Mouse (Mus musculus) intestine, embryonic 14.5 days (tissue): ENCODE data around the gene Pon1. TPM values are rescaled to one million over a fixed set of nuclear protein-coding genes. Genes with fewer than 3 reads are reported as not detected.
A peak's percentile ranks its signal among the peaks of the same experiment; 100 is the strongest.

Source experiments
- ATAC-seq: fragments of 200-750 bp; cut with Nextera tagmentation; replicated peaks from 2 replicates; pipeline ENCODE4 v1.8.0; 2017; ENCODE audit warnings: low read depth, moderate number of reproducible peaks, moderate TSS enrichment, moderate library complexity; ENCODE audit not compliant: low FRiP score, low TSS enrichment
- DNase-seq: peaks from one replicate; pipeline ENCODE4 v3.0.0-alpha.2; 2018; ENCODE audit warnings: low spot score
- H3K27ac ChIP-seq: fragments of 300-500 bp; sonication (generic); 2 replicates; pipeline ENCODE4 v1.5.1; 2014; ENCODE audit warnings: low read depth, mild to moderate bottlenecking, control low read depth
- H3K27me3 ChIP-seq: fragments of 300-500 bp; sonication (generic); replicated peaks from 2 replicates; pipeline ENCODE4 v1.6.1; 2014; ENCODE audit warnings: low read length, control low read depth; ENCODE audit not compliant: control insufficient read depth, insufficient read depth
- H3K36me3 ChIP-seq: fragments of 300-500 bp; sonication (generic); 2 replicates; pipeline ENCODE4 v1.6.1; 2014; ENCODE audit warnings: low read length, control low read depth; ENCODE audit not compliant: control insufficient read depth, insufficient read depth
- H3K4me1 ChIP-seq: fragments of 300-500 bp; sonication (generic); replicated peaks from 2 replicates; pipeline ENCODE4 v1.6.1; 2014; ENCODE audit warnings: low read length, control low read depth, mixed read lengths; ENCODE audit not compliant: control insufficient read depth, insufficient read depth
- H3K4me2 ChIP-seq: fragments of 300-500 bp; sonication (generic); 2 replicates; pipeline ENCODE4 v1.6.1; 2014; ENCODE audit warnings: low read length
- H3K4me3 ChIP-seq: fragments of 300-500 bp; sonication (generic); 2 replicates; pipeline ENCODE4 v1.5.1; 2014; ENCODE audit warnings: low read depth, low read length, control low read depth, mixed read lengths
- H3K9ac ChIP-seq: fragments of 300-500 bp; sonication (generic); 2 replicates; pipeline ENCODE4 v1.6.1; 2014; ENCODE audit warnings: mild to moderate bottlenecking, low read length
- H3K9me3 ChIP-seq: fragments of 300-500 bp; sonication (generic); 2 replicates; pipeline ENCODE4 v1.6.1; 2016; ENCODE audit warnings: low read length, control low read depth; ENCODE audit not compliant: control insufficient read depth
- WGBS: fragments of 180-500 bp; shearing (Covaris S2); extraction: QIAGEN DNeasy Blood & Tissue Kit; methylation state at CpG from one replicate; pipeline ENCODE4 v1.1.7; 2014; 5-methylcytosine and 5-hydroxymethylcytosine counted together
- polyA plus RNA-seq: library from polyadenylated mRNA; unstranded; fragments of >200 nt; fragmentation: Nextera tagmentation; extraction: Ambion mirVana; gene quantifications from 2 replicates; pipeline ENCODE4 v1.2.1, GENCODE M21; 2014

Gene Pon1
- polyA plus RNA-seq, 1 experiment from 2014 or later = not detected

DNA sequence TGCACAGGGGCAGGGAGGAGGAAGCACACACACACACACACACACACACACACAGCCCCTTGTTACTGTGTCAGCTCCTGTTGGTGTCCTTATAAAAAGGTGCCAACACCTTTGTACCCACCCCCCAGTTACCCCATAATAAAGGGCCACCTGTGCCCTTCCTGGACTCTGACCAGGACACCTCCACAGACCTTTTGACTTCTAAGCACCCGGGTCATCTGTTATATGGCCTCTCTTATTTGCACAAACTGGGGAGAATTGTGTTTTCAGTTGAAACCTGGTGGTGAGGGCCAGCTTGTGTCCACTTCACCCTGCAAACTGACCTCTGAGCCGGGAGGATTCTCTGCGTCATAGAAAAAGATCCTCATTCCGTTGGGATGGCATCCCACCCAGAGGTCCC lies 22.3 kb downstream of the Pon1 start:
- Histone ChIP-seq H3K4me1 (no peaks in the 10 kb centered on the region), H3K27me3 (no peaks in the 10 kb centered on the region), H3K9me3 (no peaks in the 10 kb centered on the region), H3K4me3 (no peak overlapping the region), H3K36me3 (no peaks in the 10 kb centered on the region), H3K27ac (no peak overlapping the region), H3K9ac (no peak overlapping the region), H3K4me2 (no peak overlapping the region)
- no peak for ATAC-seq
- WGBS = 75% methylated on average over 4 of the region's 4 CpGs
- no peak for DNase-seq

DNA sequence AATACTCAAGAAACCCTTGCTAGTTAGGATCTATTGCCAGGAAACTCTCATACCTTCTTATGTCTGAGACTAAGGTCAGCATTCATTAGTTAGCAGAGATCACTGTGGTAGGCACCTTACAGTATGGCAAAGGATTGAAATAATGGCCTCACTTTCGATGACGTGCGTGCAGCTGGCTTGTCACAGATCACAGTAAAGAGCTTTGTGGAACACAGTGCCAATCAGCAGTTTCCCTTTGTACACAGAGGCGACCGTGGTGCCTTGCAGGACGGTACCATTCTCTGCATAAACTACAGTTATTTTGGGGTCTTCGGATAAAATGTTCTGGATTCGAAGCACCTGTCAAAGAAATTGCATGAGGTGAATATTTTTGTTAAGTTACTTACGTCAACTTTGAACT lies 25.6 kb downstream of the Pon1 start:
- Histone ChIP-seq H3K4me3 (no peak overlapping the region), H3K4me2 (no peak overlapping the region), H3K36me3 (no peaks in the 10 kb centered on the region), H3K27me3 (no peaks in the 10 kb centered on the region), H3K4me1 (no peaks in the 10 kb centered on the region), H3K9ac (no peak overlapping the region), H3K9me3 (no peaks in the 10 kb centered on the region), H3K27ac (no peak overlapping the region)
- DNase-seq (no peak), ATAC-seq (no peak)
- 90% methylated on average over 9 of the region's 9 CpGs for WGBS

DNA sequence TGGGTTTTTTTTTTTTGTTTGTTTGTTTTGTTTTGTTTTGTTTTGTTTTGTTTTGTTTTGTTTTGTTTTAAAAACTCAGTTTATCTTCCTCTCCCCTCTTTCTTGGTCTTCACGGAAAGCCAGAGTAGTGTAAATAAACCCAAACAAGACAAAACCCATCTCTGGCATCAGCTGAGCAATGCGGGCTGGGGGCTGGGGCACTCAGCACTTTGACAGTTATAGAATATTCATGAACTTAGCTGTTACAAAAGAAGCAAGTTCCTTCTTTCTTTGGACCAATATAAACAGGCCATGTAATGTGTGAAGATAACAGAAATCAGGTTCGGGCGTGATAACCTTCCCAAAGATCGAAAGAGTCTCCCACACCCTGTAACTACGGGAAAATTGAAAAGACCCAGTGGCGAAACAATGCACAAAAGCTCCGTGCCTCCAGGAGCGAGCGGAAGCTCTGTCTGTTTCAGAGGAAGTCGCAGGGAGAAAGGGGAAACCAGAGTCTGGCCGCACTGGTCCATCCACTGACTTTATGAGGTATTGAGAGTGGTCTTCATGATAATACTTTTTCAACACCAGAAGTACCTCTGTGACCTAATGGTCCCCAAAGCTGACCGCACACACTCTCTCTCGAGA lies 26.6 kb downstream of the Pon1 start:
- DNase-seq (no peak), ATAC-seq (no peak)
- H3K36me3 ChIP-seq = no peaks in the 10 kb centered on the region
- H3K4me3 ChIP-seq = no peak overlapping the region
- no peaks in the 10 kb centered on the region for H3K9me3 ChIP-seq
- H3K4me2 ChIP-seq = no peak overlapping the region
- 63% methylated on average over 14 of the region's 14 CpGs for WGBS
- 0 out of 2 replicates have a peak, but pooled peaks cover 5% of the 10 kb centered on the region for H3K4me1 ChIP-seq
- no peak overlapping the region for H3K27ac ChIP-seq
- H3K9ac ChIP-seq = no peak overlapping the region
- H3K27me3 ChIP-seq = no peaks in the 10 kb centered on the region

DNA sequence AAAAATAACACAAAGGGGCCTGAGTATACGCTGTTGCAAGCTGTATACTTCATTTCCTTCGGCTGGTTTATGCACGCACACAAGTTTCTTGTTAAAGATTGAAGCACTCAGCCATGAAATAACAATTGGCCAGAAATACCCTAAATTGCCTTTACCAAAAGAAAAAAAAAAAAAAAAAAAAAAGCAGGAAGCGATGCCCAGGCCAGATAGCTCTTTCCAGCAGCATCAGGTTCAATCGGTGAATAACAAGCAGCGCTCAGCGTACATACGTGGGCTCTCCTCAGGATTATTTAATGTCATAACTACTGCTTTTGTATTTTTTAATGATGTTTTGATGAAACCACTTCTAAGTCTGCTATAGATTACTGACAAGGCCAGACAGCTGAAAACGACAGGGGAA lies 28.9 kb downstream of the Pon1 start:
- H3K9ac ChIP-seq = no peak overlapping the region
- no peaks in the 10 kb centered on the region for H3K27me3 ChIP-seq
- no peak overlapping the region for H3K4me2 ChIP-seq
- WGBS = 76% methylated on average over 9 of the region's 9 CpGs
- H3K36me3 ChIP-seq = peaks cover 2% of the 10 kb centered on the region; the same call in 1 of the 2 replicates
- peak overlapping the region; percentile 7; the same call in 1 of the 2 replicates for H3K27ac ChIP-seq
- H3K4me1 ChIP-seq = 0 out of 2 replicates have a peak, but pooled peaks cover 5% of the 10 kb centered on the region
- no peaks in the 10 kb centered on the region for H3K9me3 ChIP-seq
- DNase-seq (no peak), ATAC-seq (no peak)
- H3K4me3 ChIP-seq = no peak overlapping the region

DNA sequence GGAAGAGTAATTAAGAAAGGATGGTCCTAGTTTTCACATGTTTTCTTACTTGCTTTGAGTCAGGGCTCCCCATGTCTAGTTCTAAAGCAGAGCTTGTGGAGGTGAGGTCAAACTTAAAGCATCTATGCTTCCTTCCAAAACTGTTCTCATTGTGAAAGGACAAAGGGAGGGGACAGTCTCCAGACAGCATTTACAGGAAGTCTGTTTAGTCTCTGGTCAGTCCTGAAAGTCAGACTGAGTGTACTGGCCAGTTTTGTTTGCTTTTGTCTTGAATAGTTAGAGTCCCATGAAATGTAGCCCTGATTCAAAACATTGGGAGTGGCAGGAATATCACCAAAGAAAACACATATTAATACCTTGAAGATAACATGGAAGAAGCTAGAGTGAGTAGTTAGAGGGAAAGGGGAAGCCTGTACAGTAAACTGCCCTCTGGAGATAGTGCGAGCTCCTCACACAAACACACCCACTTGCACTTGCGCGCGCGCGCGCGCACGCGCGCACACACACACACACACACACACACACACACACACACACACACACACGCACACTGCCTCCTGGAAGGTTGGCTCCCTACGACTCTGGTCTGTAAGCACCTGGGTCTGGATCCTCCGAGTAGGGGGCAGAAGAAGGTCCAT lies 30.1 kb downstream of the Pon1 start:
- no peak for ATAC-seq
- WGBS = 92% methylated on average over 14 of the region's 14 CpGs
- Histone ChIP-seq H3K4me2 (no peak overlapping the region), H3K4me1 (0 out of 2 replicates have a peak, but pooled peaks cover 5% of the 10 kb centered on the region), H3K27me3 (no peaks in the 10 kb centered on the region), H3K36me3 (peaks cover 13% of the 10 kb centered on the region; the same call in 1 of the 2 replicates), H3K9me3 (no peaks in the 10 kb centered on the region), H3K4me3 (no peak overlapping the region), H3K9ac (no peak overlapping the region), H3K27ac (no peak overlapping the region)
- no peak for DNase-seq

DNA sequence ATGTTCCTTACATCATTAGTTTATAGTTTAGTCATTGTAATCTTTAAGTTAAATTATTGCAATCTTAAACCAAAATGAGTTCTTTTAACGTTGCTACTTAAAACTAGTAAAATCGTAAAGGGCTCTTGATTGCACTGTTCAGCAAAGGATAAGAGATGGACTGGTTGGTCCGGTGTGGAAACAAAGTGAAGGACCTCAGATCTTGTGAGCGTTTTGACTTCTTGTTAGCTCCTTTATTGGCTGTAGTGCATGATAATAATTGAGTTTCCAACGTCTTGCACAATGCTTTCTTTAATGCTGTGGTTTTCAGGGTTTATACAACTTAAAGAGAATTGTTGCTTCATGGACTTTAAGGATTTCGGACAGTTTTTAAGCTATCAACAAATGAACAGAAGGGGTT lies 31.7 kb downstream of the Pon1 start:
- DNase-seq = no peak
- no peaks in the 10 kb centered on the region for H3K27me3 ChIP-seq
- peaks cover 15% of the 10 kb centered on the region; the same call in 1 of the 2 replicates for H3K36me3 ChIP-seq
- no peak for ATAC-seq
- no peak overlapping the region for H3K4me3 ChIP-seq
- H3K9ac ChIP-seq = no peak overlapping the region
- H3K4me2 ChIP-seq = no peak overlapping the region
- no peaks in the 10 kb centered on the region for H3K9me3 ChIP-seq
- WGBS = 45% methylated on average over 6 of the region's 6 CpGs
- no peak overlapping the region for H3K27ac ChIP-seq
- 0 out of 2 replicates have a peak, but pooled peaks cover 5% of the 10 kb centered on the region for H3K4me1 ChIP-seq

DNA sequence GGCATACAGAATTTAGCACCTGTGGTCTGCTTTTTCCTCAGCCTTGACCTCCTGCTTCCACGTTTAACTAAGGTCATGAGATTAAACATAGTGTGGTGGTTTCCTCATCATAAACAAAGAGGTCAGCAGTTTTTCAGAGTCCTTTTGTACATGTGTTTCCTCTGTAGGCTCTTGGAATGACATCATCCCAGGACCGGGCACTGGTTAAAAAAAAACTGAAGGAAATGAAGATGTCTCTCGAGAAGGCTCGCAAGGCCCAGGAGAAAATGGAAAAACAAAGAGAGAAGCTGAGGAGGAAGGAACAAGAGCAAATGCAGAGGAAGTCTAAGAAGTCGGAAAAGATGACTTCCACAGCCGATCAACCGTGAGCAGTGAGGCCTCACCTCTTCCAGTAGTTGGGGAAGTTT lies 34.4 kb downstream of the Pon1 start:
- H3K4me2 ChIP-seq = no peak overlapping the region
- 78% methylated on average over 7 of the region's 7 CpGs for WGBS
- H3K36me3 ChIP-seq = peaks cover 15% of the 10 kb centered on the region; the same call in 1 of the 2 replicates
- no peak overlapping the region for H3K4me3 ChIP-seq
- ATAC-seq (no peak), DNase-seq (no peak)
- 0 out of 2 replicates have a peak, but pooled peaks cover 5% of the 10 kb centered on the region for H3K4me1 ChIP-seq
- H3K27me3 ChIP-seq = no peaks in the 10 kb centered on the region
- H3K9me3 ChIP-seq = no peaks in the 10 kb centered on the region
- H3K27ac ChIP-seq = no peak overlapping the region
- H3K9ac ChIP-seq = no peak overlapping the region

DNA sequence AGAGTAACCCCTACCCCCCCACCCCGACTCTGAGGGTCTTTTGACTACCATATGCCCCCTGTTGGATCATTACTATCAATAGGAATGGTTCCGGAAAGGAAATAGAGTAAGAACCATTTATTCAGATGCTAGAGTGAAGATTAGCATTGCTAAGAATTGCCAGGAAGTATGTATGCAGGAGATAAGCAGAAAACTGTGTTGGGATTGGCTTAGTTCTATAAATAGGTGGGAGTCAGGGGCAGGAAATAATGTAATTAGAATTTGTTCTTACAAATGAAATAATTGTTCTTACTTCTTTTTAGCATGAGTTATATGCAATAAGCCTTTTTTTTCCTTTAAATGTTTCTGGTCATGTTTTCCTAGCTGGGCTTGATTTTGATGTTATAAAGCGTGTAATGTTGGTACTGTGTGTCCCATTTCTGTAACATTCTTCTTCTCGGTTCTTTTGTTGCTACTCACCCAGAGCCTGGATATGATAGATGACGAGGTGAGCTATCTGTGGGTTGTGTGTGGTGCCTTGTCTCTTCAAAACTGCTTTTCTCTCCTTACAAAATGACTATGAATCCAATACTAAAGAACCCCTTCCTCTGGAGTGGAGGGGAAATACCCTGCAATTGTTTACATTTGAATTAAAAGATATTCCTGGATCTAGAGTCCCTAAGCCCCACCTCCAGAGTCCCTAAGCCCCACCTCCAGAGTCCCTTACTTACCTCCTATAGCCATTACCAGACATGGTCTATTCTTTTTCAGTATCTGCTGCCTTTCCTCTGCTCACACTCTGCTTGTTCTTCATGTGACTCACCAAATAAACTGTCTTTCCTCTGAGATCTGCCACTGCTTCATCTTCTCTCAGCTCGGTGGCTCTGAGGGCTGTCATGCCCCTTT lies 37.0 kb downstream of the Pon1 start:
- H3K36me3 ChIP-seq = peaks cover 15% of the 10 kb centered on the region; the same call in 1 of the 2 replicates
- H3K9ac ChIP-seq = no peak overlapping the region
- no peak for ATAC-seq
- H3K4me3 ChIP-seq = no peak overlapping the region
- 81% methylated on average over 6 of the region's 6 CpGs for WGBS
- no peak overlapping the region for H3K4me2 ChIP-seq
- no peak for DNase-seq
- H3K4me1 ChIP-seq = peaks cover 4% of the 10 kb centered on the region; the same call in 1 of the 2 replicates
- no peaks in the 10 kb centered on the region for H3K9me3 ChIP-seq
- no peak overlapping the region for H3K27ac ChIP-seq
- no peaks in the 10 kb centered on the region for H3K27me3 ChIP-seq
